Mouse (Mus musculus) myocyte (in vitro differentiated cells): ENCODE results near the gene Ap3s2. TPM values are rescaled to one million over a fixed set of nuclear protein-coding genes. Genes with fewer than 3 reads are reported as not detected.

Experiments used
- H3K27me3 ChIP-seq: one replicate; pipeline ENCODE4 v1.6.1; 2011; ENCODE audit not compliant: control insufficient read depth, insufficient read depth, insufficient read length
- H3K36me3 ChIP-seq: one replicate; pipeline ENCODE4 v1.6.1; 2011; ENCODE audit not compliant: control insufficient read depth, insufficient read depth
- H3K4me2 ChIP-seq: one replicate; pipeline ENCODE4 v1.6.1; 2011; ENCODE audit warnings: low read depth, control low read depth
- H3K4me3 ChIP-seq: one replicate; pipeline ENCODE4 v1.5.1; 2011; ENCODE audit warnings: mild to moderate bottlenecking, control low read depth, moderate library complexity
- H3K79me2 ChIP-seq: one replicate; pipeline ENCODE4 v1.6.1; 2011; ENCODE audit not compliant: control insufficient read depth, insufficient read depth
- H3ac ChIP-seq: one replicate; pipeline ENCODE4 v1.6.1; 2011; ENCODE audit not compliant: control insufficient read depth, insufficient read length
- CEBPB ChIP-seq: IDR thresholded peaks from 2 replicates; pipeline ENCODE4 v1.6.1; 2011; ENCODE audit warnings: mild to moderate bottlenecking, moderate library complexity; ENCODE audit not compliant: poor library complexity, insufficient read depth, severe bottlenecking
- E2F4 ChIP-seq: IDR thresholded peaks from one replicate; pipeline ENCODE4 v1.6.1; 2011; ENCODE audit warnings: mild to moderate bottlenecking, control low read depth, moderate library complexity; ENCODE audit not compliant: insufficient read depth
- MAX ChIP-seq: IDR thresholded peaks from one replicate; pipeline ENCODE4 v1.6.1; 2011; ENCODE audit warnings: low read depth, mild to moderate bottlenecking, control low read depth
- MYOD1 ChIP-seq, 3 experiments: IDR thresholded peaks; one replicate each; pipeline ENCODE4 v1.6.1; 2011; ENCODE audit warnings: control low read depth in 2 of 3, low read depth in 2 of 3, mild to moderate bottlenecking in 2 of 3, moderate library complexity in 1 of 3; ENCODE audit not compliant: insufficient read length in 2 of 3, control insufficient read depth in 1 of 3
- MYOG ChIP-seq, 3 experiments: IDR thresholded peaks; one replicate each; pipeline ENCODE4 v1.6.1; 2011; ENCODE audit warnings: control low read depth in 2 of 3, low read depth in 2 of 3, mild to moderate bottlenecking in 2 of 3; ENCODE audit not compliant: insufficient read length in 2 of 3, control insufficient read depth in 1 of 3, insufficient read depth in 1 of 3
- POLR2A ChIP-seq: IDR thresholded peaks from one replicate; pipeline ENCODE4 v1.6.1; 2011; ENCODE audit warnings: low read depth, mild to moderate bottlenecking, control low read depth, moderate library complexity; ENCODE audit not compliant: insufficient read length
- POLR2AphosphoS2 ChIP-seq: IDR thresholded peaks from one replicate; pipeline ENCODE4 v1.6.1; 2011; ENCODE audit warnings: low read depth, control low read depth; ENCODE audit not compliant: insufficient read length
- REST ChIP-seq: IDR thresholded peaks from one replicate; pipeline ENCODE4 v1.6.1; 2011; ENCODE audit warnings: mild to moderate bottlenecking, control low read depth, moderate library complexity; ENCODE audit not compliant: insufficient read depth, insufficient read length
- SRF ChIP-seq: IDR thresholded peaks from one replicate; pipeline ENCODE4 v1.6.1; 2011; ENCODE audit warnings: low read depth; ENCODE audit not compliant: control insufficient read depth, insufficient read length
- TCF12 ChIP-seq: IDR thresholded peaks from one replicate; pipeline ENCODE4 v1.6.1; 2011; ENCODE audit warnings: mild to moderate bottlenecking, control low read depth; ENCODE audit not compliant: poor library complexity, insufficient read depth, severe bottlenecking
- TCF3 ChIP-seq: IDR thresholded peaks from one replicate; pipeline ENCODE4 v1.6.1; 2011; ENCODE audit warnings: low read depth, control low read depth; ENCODE audit not compliant: insufficient read length
- USF1 ChIP-seq: IDR thresholded peaks from one replicate; pipeline ENCODE4 v1.6.1; 2011; ENCODE audit warnings: low read depth, mild to moderate bottlenecking, control low read depth, moderate library complexity
- polyA plus RNA-seq: library from polyadenylated mRNA; unstranded; fragments of >200 nt; fragmentation: generic; extraction: Trizol; gene quantifications from one replicate; pipeline ENCODE4 v1.2.1, GENCODE M21; 2012; ENCODE audit warnings: missing spikeins

The Ap3s2 gene
- polyA plus RNA-seq: 15.1 TPM

- Histone ChIP-seq H3K36me3 (no peaks in the 10 kb centered on the region), H3K79me2 (peaks cover 16% of the 10 kb centered on the region), H3ac (peak within 1 kb of the TSS; percentile 47), H3K4me2 (peak within 1 kb of the TSS; percentile 83), H3K27me3 (no peaks in the 10 kb centered on the region), H3K4me3 (peak within 1 kb of the TSS; percentile 77)
- TF ChIP-seq POLR2AphosphoS2 (peak; percentile 61), MAX (no peak), MYOD1 (IDR thresholded peaks at IDR 0.05; ENCODE audit: control insufficient read depth in 1 of 3, insufficient read length in 2 of 3, low read depth in 2 of 3) (peak in 2 of 3 experiments; percentile 25 to 45), USF1 (peak; percentile 14), TCF3 (no peak), POLR2A (peak; percentile 79), MYOG (IDR thresholded peaks at IDR 0.05; ENCODE audit: control insufficient read depth in 1 of 3, insufficient read depth in 1 of 3, insufficient read length in 2 of 3, low read depth in 2 of 3) (peak in 2 of 3 experiments; percentile 20 to 49), REST (no peak), CEBPB (no peak), SRF (no peak)
Observed at GRCm38 (mm10) chr7:79920344-79920983, at the start of gene Ap3s2. TSS of gene Ap3s2 (minus strand) at chr7:79920649.

GRCm38 (mm10) chr7:79968326-79968725 lies 47.9 kb upstream of the Ap3s2 start:
- TF ChIP-seq SRF: no peak
- TF ChIP-seq TCF3: no peak
- TF ChIP-seq POLR2A: no peak
- TF ChIP-seq USF1: no peak
- no peak for TF ChIP-seq MYOG (IDR thresholded peaks at IDR 0.05; ENCODE audit: control insufficient read depth in 1 of 3, insufficient read depth in 1 of 3, insufficient read length in 2 of 3, low read depth in 2 of 3)
- no peak for TF ChIP-seq MAX
- TF ChIP-seq TCF12: no peak
- no peak for TF ChIP-seq REST
- no peak for TF ChIP-seq POLR2AphosphoS2
- no peak for TF ChIP-seq MYOD1 (IDR thresholded peaks at IDR 0.05; ENCODE audit: control insufficient read depth in 1 of 3, insufficient read length in 2 of 3, low read depth in 2 of 3)
- no peak for TF ChIP-seq CEBPB
- TF ChIP-seq E2F4: no peak
- H3K36me3 ChIP-seq: no peaks in the 10 kb centered on the region

GRCm38 (mm10) chr7:79961600-79961999 lies 41.2 kb upstream of the Ap3s2 start:
- Histone ChIP-seq H3K4me3 (no peak overlapping the region), H3K4me2 (no peak overlapping the region), H3K27me3 (peaks cover 7% of the 10 kb centered on the region), H3ac (no peak overlapping the region), H3K36me3 (no peaks in the 10 kb centered on the region), H3K79me2 (no peaks in the 10 kb centered on the region)
- TF ChIP-seq POLR2A (no peak), TCF3 (no peak), POLR2AphosphoS2 (no peak), USF1 (no peak), CEBPB (no peak)

More at GRCm38 (mm10) chr7:79968326-79968725, 47.9 kb upstream of the Ap3s2 start:
- Histone ChIP-seq H3K4me2 (no peak overlapping the region), H3K27me3 (peaks cover 21% of the 10 kb centered on the region), H3K79me2 (no peaks in the 10 kb centered on the region), H3ac (no peak overlapping the region), H3K4me3 (no peak overlapping the region)

GRCm38 (mm10) chr7:79956131-79956530 lies 35.7 kb upstream of the Ap3s2 start:
- no peak overlapping the region for H3K4me2 ChIP-seq
- no peaks in the 10 kb centered on the region for H3K79me2 ChIP-seq
- no peaks in the 10 kb centered on the region for H3K36me3 ChIP-seq
- H3K4me3 ChIP-seq: no peak overlapping the region
- no peak overlapping the region for H3ac ChIP-seq
- no peaks in the 10 kb centered on the region for H3K27me3 ChIP-seq
- TF ChIP-seq SRF (no peak), TCF3 (no peak)

- TF ChIP-seq POLR2AphosphoS2: no peak
- no peak for TF ChIP-seq REST
- Histone ChIP-seq H3K27me3 (no peaks in the 10 kb centered on the region), H3K4me3 (no peak overlapping the region), H3ac (no peak overlapping the region), H3K36me3 (no peaks in the 10 kb centered on the region), H3K79me2 (no peaks in the 10 kb centered on the region), H3K4me2 (no peak overlapping the region)
Observed at GRCm38 (mm10) chr7:79954890-79955289, 34.4 kb upstream of the Ap3s2 start.
